Mouse (Mus musculus): Measurements from ENCODE around the gene Rbfox2. TPM values are rescaled to one million over a fixed set of nuclear protein-coding genes. Genes with fewer than 3 reads are reported as not detected.

The Rbfox2 gene
- total and polyA plus RNA-seq, 3 experiments = 0.89 TPM; not detected in 2

GRCm38 (mm10) chr15:77192154-77192935, 114.5 kb downstream of the Rbfox2 start:
- DNase-seq (ENCODE audit: extremely low read depth) = no peak
- no peaks in the 10 kb centered on the region; a peak in 1 of 4 replicates for H3K4me1 ChIP-seq (ENCODE audit: control insufficient read depth in 1 of 2, insufficient read depth in 2 of 2)
- no peaks in the 10 kb centered on the region for H3K36me3 ChIP-seq (replicated peaks in 1 of 2; ENCODE audit: control insufficient read depth in 1 of 2, insufficient read depth in 1 of 2, low read length in 1 of 2)
- in situ Hi-C loops (cut with MboI; ENCODE audit: low pct_ligation_motif_present, low pct_unique_long_range_greater_than_20kb, low sequenced_read_pairs) = no loop called here
- H3K4me2 ChIP-seq (ENCODE audit: insufficient read depth, low read depth, poor library complexity, severe bottlenecking) = no peak overlapping the region
- dilution Hi-C loops (cut with MboI; ENCODE audit: extremely low pct_ligation_motif_present, extremely low pct_unique_long_range_greater_than_20kb, low sequenced_read_pairs) = no loop called here
- no peak overlapping the region for H3K4me3 ChIP-seq (replicated peaks in 1 of 3; ENCODE audit: low read depth in 2 of 3, low read length in 2 of 3, poor library complexity in 1 of 3)
- H3K27ac ChIP-seq (ENCODE audit: insufficient read depth, low read depth) = no peak overlapping the region
- H3K27me3 ChIP-seq (replicated peaks) = peaks cover 92% of the 10 kb centered on the region
- H3K79me2 ChIP-seq (replicated peaks; ENCODE audit: control insufficient read depth, extremely low read depth, insufficient read depth, poor library complexity, severe bottlenecking) = no peaks in the 10 kb centered on the region
- no peaks in the 10 kb centered on the region for H3K9me3 ChIP-seq (replicated peaks; ENCODE audit: low read length)
- H3K9ac ChIP-seq (ENCODE audit: insufficient read depth, low read depth) = no peak overlapping the region
- TF ChIP-seq UBTF (IDR thresholded peaks at IDR 0.05; ENCODE audit: low read depth, low read length) (no peak), MAX (IDR thresholded peaks at IDR 0.05; ENCODE audit: low read length) (no peak), HCFC1 (IDR thresholded peaks at IDR 0.05; ENCODE audit: low read depth, low read length) (no peak), USF2 (conservative IDR thresholded peaks at IDR 0.05; ENCODE audit: low read depth, low read length) (no peak), POLR2AphosphoS2 (IDR thresholded peaks at IDR 0.05; ENCODE audit: low read depth, low read length) (no peak), MXI1 (IDR thresholded peaks at IDR 0.05; ENCODE audit: low read depth, low read length) (no peak), USF1 (IDR thresholded peaks at IDR 0.05; ENCODE audit: low read depth, low read length) (no peak), JUND (conservative IDR thresholded peaks at IDR 0.05; ENCODE audit: low read depth, low read length) (no peak), JUN (IDR thresholded peaks at IDR 0.05; ENCODE audit: insufficient read depth, low read depth, low read length) (no peak), ZNF384 (IDR thresholded peaks at IDR 0.05; ENCODE audit: low read depth, low read length) (no peak), GABPA (IDR thresholded peaks at IDR 0.05; ENCODE audit: insufficient replicate concordance, low read depth, low read length) (no peak), SMC3 (IDR thresholded peaks at IDR 0.05; ENCODE audit: low read depth, low read length) (no peak), PAX5 (IDR thresholded peaks at IDR 0.05; ENCODE audit: low read length) (no peak), RAD21 (IDR thresholded peaks at IDR 0.05; ENCODE audit: low read depth, low read length) (no peak), E2F4 (IDR thresholded peaks at IDR 0.05; ENCODE audit: insufficient replicate concordance, low read depth, low read length) (no peak), MEF2A (IDR thresholded peaks at IDR 0.05; ENCODE audit: borderline replicate concordance, low read depth, low read length) (no peak), CTCF (conservative IDR thresholded peaks at IDR 0.05 in 1 of 2, IDR thresholded peaks at IDR 0.05 in 1 of 2; ENCODE audit: low read depth in 2 of 2, low read length in 2 of 2) (no peak)

GRCm38 (mm10) chr15:77186096-77186495, 120.7 kb downstream of the Rbfox2 start:
- Histone ChIP-seq H3K9ac (ENCODE audit: insufficient read depth, low read depth) (no peak overlapping the region), H3K27me3 (replicated peaks) (peaks cover 78% of the 10 kb centered on the region), H3K79me2 (replicated peaks; ENCODE audit: control insufficient read depth, extremely low read depth, insufficient read depth, poor library complexity, severe bottlenecking) (no peaks in the 10 kb centered on the region), H3K27ac (ENCODE audit: insufficient read depth, low read depth) (no peak overlapping the region), H3K4me1 (ENCODE audit: control insufficient read depth in 1 of 2, insufficient read depth in 2 of 2) (no peaks in the 10 kb centered on the region), H3K4me2 (ENCODE audit: insufficient read depth, low read depth, poor library complexity, severe bottlenecking) (no peak overlapping the region), H3K36me3 (replicated peaks in 1 of 2; ENCODE audit: control insufficient read depth in 1 of 2, insufficient read depth in 1 of 2, low read length in 1 of 2) (no peaks in the 10 kb centered on the region), H3K4me3 (replicated peaks in 1 of 3; ENCODE audit: low read depth in 2 of 3, low read length in 2 of 3, poor library complexity in 1 of 3) (no peak overlapping the region), H3K9me3 (replicated peaks; ENCODE audit: low read length) (peaks cover 9% of the 10 kb centered on the region)
- dilution Hi-C loops (cut with MboI; ENCODE audit: extremely low pct_ligation_motif_present, extremely low pct_unique_long_range_greater_than_20kb, low sequenced_read_pairs) = no loop called here
- TF ChIP-seq ZC3H11A (IDR thresholded peaks at IDR 0.05; ENCODE audit: low read depth, low read length) (no peak), HCFC1 (IDR thresholded peaks at IDR 0.05; ENCODE audit: low read depth, low read length) (no peak), ZMIZ1 (IDR thresholded peaks at IDR 0.05; ENCODE audit: low read depth, low read length) (no peak), CTCF (conservative IDR thresholded peaks at IDR 0.05 in 1 of 2, IDR thresholded peaks at IDR 0.05 in 1 of 2; ENCODE audit: low read depth in 2 of 2, low read length in 2 of 2) (no peak), ZNF384 (IDR thresholded peaks at IDR 0.05; ENCODE audit: low read depth, low read length) (no peak), IRF4 (IDR thresholded peaks at IDR 0.05; ENCODE audit: low read depth, low read length) (no peak), SMC3 (IDR thresholded peaks at IDR 0.05; ENCODE audit: low read depth, low read length) (no peak), SIN3A (IDR thresholded peaks at IDR 0.05; ENCODE audit: low read length) (no peak), E2F4 (IDR thresholded peaks at IDR 0.05; ENCODE audit: insufficient replicate concordance, low read depth, low read length) (no peak), GABPA (IDR thresholded peaks at IDR 0.05; ENCODE audit: insufficient replicate concordance, low read depth, low read length) (no peak), RAD21 (IDR thresholded peaks at IDR 0.05; ENCODE audit: low read depth, low read length) (no peak), USF1 (IDR thresholded peaks at IDR 0.05; ENCODE audit: low read depth, low read length) (no peak), MXI1 (IDR thresholded peaks at IDR 0.05; ENCODE audit: low read depth, low read length) (no peak), ZKSCAN1 (IDR thresholded peaks at IDR 0.05; ENCODE audit: borderline replicate concordance, low read depth, low read length) (no peak), KAT2A (IDR thresholded peaks at IDR 0.05; ENCODE audit: insufficient replicate concordance, low read length) (no peak), MEF2A (IDR thresholded peaks at IDR 0.05; ENCODE audit: borderline replicate concordance, low read depth, low read length) (no peak), NELFE (IDR thresholded peaks at IDR 0.05; ENCODE audit: low read depth, low read length) (no peak)
- in situ Hi-C loops (cut with MboI; ENCODE audit: low pct_ligation_motif_present, low pct_unique_long_range_greater_than_20kb, low sequenced_read_pairs) = no loop called here
- no peak for DNase-seq (ENCODE audit: extremely low read depth)
